Mouse (Mus musculus): ENCODE results near the gene Pgm3. TPM values are rescaled to one million over a fixed set of nuclear protein-coding genes. Genes with fewer than 3 reads are reported as not detected.

Gene Pgm3
- polyA plus RNA-seq, 1 experiment from 2014 or later, result 40.2 TPM

- WGBS, result 95% methylated on average over 4 of the region's 4 CpGs
Observed at GRCm38 (mm10) chr9:86554641-86555040, 17.0 kb downstream of the Pgm3 start.

GRCm38 (mm10) chr9:86553886-86554285 lies 17.8 kb downstream of the Pgm3 start:
- Histone ChIP-seq H3K4me2 (replicated peaks) (no peak overlapping the region), H3K27me3 (no peaks in the 10 kb centered on the region), H3K9me3 (no peaks in the 10 kb centered on the region), H3K27ac (no peak overlapping the region), H3K36me3 (peaks cover 76% of the 10 kb centered on the region), H3K9ac (replicated peaks) (no peak overlapping the region), H3K4me1 (replicated peaks) (no peaks in the 10 kb centered on the region), H3K4me3 (replicated peaks) (no peak overlapping the region)
- WGBS, result 94% methylated on average over 9 of the region's 9 CpGs
- no peak for ATAC-seq

More at GRCm38 (mm10) chr9:86554641-86555040, 17.0 kb downstream of the Pgm3 start:
- Histone ChIP-seq H3K4me3 (replicated peaks) (no peak overlapping the region), H3K9me3 (no peaks in the 10 kb centered on the region), H3K4me2 (replicated peaks) (no peak overlapping the region), H3K27me3 (no peaks in the 10 kb centered on the region), H3K27ac (no peak overlapping the region), H3K4me1 (replicated peaks) (no peaks in the 10 kb centered on the region), H3K9ac (replicated peaks) (no peak overlapping the region), H3K36me3 (peaks cover 78% of the 10 kb centered on the region)
- no peak for ATAC-seq

- peaks cover 67% of the 10 kb centered on the region for H3K36me3 ChIP-seq
- ATAC-seq, result no peak
- no peaks in the 10 kb centered on the region for H3K27me3 ChIP-seq
- no peaks in the 10 kb centered on the region for H3K4me1 ChIP-seq (replicated peaks)
- H3K9me3 ChIP-seq, result no peaks in the 10 kb centered on the region
- H3K27ac ChIP-seq, result no peak overlapping the region
- H3K9ac ChIP-seq (replicated peaks), result no peak overlapping the region
- no peak overlapping the region for H3K4me2 ChIP-seq (replicated peaks)
- WGBS, result 91% methylated on average over 3 of the region's 3 CpGs
- H3K4me3 ChIP-seq (replicated peaks), result no peak overlapping the region
Observed at GRCm38 (mm10) chr9:86550717-86551116, 20.9 kb downstream of the Pgm3 start.

DNA sequence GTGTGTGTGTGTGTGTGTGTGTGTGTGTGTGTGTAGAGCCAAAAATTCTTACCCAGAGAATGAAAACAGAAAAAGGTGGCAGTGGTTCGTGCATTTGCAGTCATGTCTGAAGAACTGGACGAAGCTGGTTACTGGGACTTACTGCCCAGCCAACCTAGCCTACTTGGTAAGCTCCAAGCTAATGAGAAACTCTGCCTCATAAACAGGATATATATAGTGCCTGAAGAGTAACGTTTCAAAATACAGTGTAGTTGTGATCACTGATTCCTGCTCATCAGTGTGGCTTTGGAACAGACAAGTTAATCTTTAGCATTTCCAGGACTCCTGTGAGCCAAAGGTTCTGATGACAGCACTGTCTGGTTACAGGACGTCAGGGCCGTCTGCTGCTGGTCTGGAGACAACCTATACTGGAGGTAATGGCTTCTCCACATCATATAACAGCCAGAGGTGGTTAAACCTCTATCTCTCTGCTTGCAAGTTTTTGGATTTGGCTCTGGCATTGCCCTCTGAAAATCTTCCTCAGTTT lies 21.9 kb downstream of the Pgm3 start:
- no peak overlapping the region for H3K27ac ChIP-seq
- no peak for ATAC-seq
- no peaks in the 10 kb centered on the region for H3K4me1 ChIP-seq (replicated peaks)
- no peak overlapping the region for H3K9ac ChIP-seq (replicated peaks)
- H3K4me3 ChIP-seq (replicated peaks), result no peak overlapping the region
- peaks cover 71% of the 10 kb centered on the region for H3K36me3 ChIP-seq
- no peaks in the 10 kb centered on the region for H3K9me3 ChIP-seq
- WGBS, result 90% methylated on average over 5 of the region's 5 CpGs
- H3K4me2 ChIP-seq (replicated peaks), result no peak overlapping the region
- no peaks in the 10 kb centered on the region for H3K27me3 ChIP-seq

DNA sequence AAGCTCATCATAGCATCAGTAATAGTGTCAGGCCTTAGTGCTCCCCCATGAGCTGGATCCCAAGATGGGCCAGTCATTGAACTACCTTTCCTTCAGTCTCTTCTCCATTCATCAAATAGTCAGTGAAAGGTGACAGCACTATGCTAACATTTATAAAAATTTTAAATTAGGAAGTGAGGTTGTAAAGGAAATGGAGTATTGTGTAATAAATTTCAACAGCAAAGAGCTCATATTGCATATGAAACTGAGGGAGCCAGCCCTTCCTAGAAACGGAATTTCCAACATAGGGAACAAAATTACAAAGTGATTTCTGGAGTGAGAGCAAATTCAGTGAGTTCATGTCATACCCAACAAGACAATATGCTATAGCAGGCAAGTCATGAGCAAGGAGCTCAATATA lies 27.1 kb downstream of the Pgm3 start:
- Histone ChIP-seq H3K4me3 (replicated peaks) (no peak overlapping the region), H3K27ac (no peak overlapping the region), H3K36me3 (peaks cover 73% of the 10 kb centered on the region), H3K27me3 (no peaks in the 10 kb centered on the region), H3K4me1 (replicated peaks) (no peaks in the 10 kb centered on the region), H3K9ac (replicated peaks) (no peak overlapping the region), H3K9me3 (no peaks in the 10 kb centered on the region), H3K4me2 (replicated peaks) (no peak overlapping the region)
- no peak for ATAC-seq
- 80% methylated on average over 1 of the region's 1 CpGs for WGBS

- H3K36me3 ChIP-seq, result peaks cover 64% of the 10 kb centered on the region
- 72% methylated on average over 3 of the region's 3 CpGs for WGBS
Observed at GRCm38 (mm10) chr9:86543451-86543850, 28.2 kb downstream of the Pgm3 start.

DNA sequence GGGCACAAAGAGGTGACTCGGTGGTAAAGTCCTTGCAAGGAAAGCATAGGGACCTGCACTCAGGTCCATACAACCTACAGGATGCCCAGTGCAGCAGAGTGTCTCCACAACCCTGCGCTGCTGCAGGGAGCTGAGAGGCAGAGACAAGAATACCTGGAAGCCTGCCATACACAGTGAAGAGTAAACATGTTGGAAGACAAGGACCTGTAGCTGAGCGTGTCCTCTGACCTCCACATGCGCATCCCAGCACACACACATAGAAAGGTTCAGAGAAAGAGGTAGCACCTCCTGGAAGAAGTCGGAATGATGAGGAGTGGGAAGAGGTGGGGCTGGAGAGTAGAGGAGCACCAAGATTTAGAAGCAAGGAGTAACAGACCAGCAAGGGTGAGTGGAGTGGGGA lies 37.6 kb downstream of the Pgm3 start:
- no peak overlapping the region for H3K9ac ChIP-seq (replicated peaks)
- peaks cover 44% of the 10 kb centered on the region for H3K36me3 ChIP-seq
- no peaks in the 10 kb centered on the region for H3K9me3 ChIP-seq
- H3K4me2 ChIP-seq (replicated peaks), result no peak overlapping the region
- no peaks in the 10 kb centered on the region for H3K27me3 ChIP-seq
- no peak for ATAC-seq
- no peak overlapping the region for H3K4me3 ChIP-seq (replicated peaks)
- H3K27ac ChIP-seq, result no peak overlapping the region
- H3K4me1 ChIP-seq (replicated peaks), result no peaks in the 10 kb centered on the region
- 94% methylated on average over 5 of the region's 5 CpGs for WGBS

More at GRCm38 (mm10) chr9:86543451-86543850, 28.2 kb downstream of the Pgm3 start:
- H3K27ac ChIP-seq, result no peak overlapping the region
- H3K4me1 ChIP-seq (replicated peaks), result no peaks in the 10 kb centered on the region
- no peak overlapping the region for H3K4me3 ChIP-seq (replicated peaks)
- no peak overlapping the region for H3K4me2 ChIP-seq (replicated peaks)
- H3K27me3 ChIP-seq, result no peaks in the 10 kb centered on the region
- H3K9ac ChIP-seq (replicated peaks), result no peak overlapping the region
- no peak for ATAC-seq
- no peaks in the 10 kb centered on the region for H3K9me3 ChIP-seq

GRCm38 (mm10) chr9:86525600-86525999 lies 46.0 kb downstream of the Pgm3 start:
- peaks cover 44% of the 10 kb centered on the region for H3K36me3 ChIP-seq
- no peak for ATAC-seq
- 70% methylated on average over 2 of the region's 2 CpGs for WGBS

DNA sequence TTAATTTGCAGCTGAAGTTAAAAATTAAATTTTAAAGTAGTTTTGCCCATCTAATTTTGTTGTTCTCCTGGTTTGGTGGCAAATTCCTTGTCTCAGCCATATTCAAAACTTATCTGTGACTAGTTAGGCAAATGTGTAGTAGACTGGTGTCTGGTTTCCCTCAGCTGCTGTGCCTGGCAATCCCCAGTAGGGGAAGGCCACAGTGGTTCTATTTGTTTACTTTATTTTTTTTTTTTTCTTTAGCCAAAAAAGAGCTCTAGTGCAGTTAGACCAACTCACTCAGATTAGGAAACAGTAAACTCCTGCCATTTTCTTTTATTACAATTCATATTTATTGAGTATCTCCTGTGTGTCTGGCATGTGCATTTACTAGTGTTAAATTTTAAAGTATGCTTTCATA lies 49.3 kb downstream of the Pgm3 start:
- H3K27ac ChIP-seq, result no peak overlapping the region
- no peaks in the 10 kb centered on the region for H3K4me1 ChIP-seq (replicated peaks)
- H3K4me3 ChIP-seq (replicated peaks), result no peak overlapping the region
- H3K9me3 ChIP-seq, result no peaks in the 10 kb centered on the region
- no peak for ATAC-seq
- peaks cover 47% of the 10 kb centered on the region for H3K36me3 ChIP-seq
- no peak overlapping the region for H3K4me2 ChIP-seq (replicated peaks)
- H3K9ac ChIP-seq (replicated peaks), result no peak overlapping the region
- H3K27me3 ChIP-seq, result no peaks in the 10 kb centered on the region

More at GRCm38 (mm10) chr9:86525600-86525999, 46.0 kb downstream of the Pgm3 start:
- no peak overlapping the region for H3K4me3 ChIP-seq (replicated peaks)
- H3K9ac ChIP-seq (replicated peaks), result no peak overlapping the region
- no peaks in the 10 kb centered on the region for H3K27me3 ChIP-seq
- H3K4me2 ChIP-seq (replicated peaks), result no peak overlapping the region
- no peak overlapping the region for H3K27ac ChIP-seq
- H3K4me1 ChIP-seq (replicated peaks), result no peaks in the 10 kb centered on the region
- no peaks in the 10 kb centered on the region for H3K9me3 ChIP-seq

- Histone ChIP-seq H3K27ac (no peak overlapping the region), H3K4me2 (replicated peaks) (no peak overlapping the region), H3K36me3 (peaks cover 45% of the 10 kb centered on the region), H3K4me3 (replicated peaks) (no peak overlapping the region), H3K9me3 (no peaks in the 10 kb centered on the region), H3K9ac (replicated peaks) (no peak overlapping the region), H3K4me1 (replicated peaks) (no peaks in the 10 kb centered on the region), H3K27me3 (no peaks in the 10 kb centered on the region)
- no peak for ATAC-seq
- whole genome bisulfite sequencing, result 98% methylated on average over 4 of the region's 4 CpGs
Observed at GRCm38 (mm10) chr9:86514798-86515197, 56.8 kb downstream of the Pgm3 start.

DNA sequence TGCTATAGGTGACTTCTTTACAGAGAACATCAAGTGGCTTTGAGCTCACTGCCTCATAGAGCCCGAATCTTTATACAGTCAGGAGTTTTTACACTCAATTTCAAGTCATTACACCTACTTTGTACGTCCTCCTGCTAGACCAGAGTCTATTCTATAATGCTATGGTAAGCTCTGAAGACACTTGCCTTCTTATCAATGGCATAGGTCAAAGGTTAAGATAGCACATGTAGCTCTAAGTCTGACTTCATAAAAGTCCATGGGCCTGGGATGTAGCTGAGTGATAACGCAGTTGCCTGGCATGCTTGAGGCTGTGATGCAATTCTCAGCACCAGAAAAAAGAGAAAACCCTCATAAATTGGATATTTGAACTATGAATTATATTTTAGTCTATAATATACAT lies 57.3 kb downstream of the Pgm3 start:
- no peak overlapping the region for H3K27ac ChIP-seq
- H3K36me3 ChIP-seq, result peaks cover 45% of the 10 kb centered on the region
- no peak for ATAC-seq
- WGBS, result 80% methylated on average over 3 of the region's 3 CpGs
- H3K9me3 ChIP-seq, result no peaks in the 10 kb centered on the region
- H3K27me3 ChIP-seq, result no peaks in the 10 kb centered on the region
- no peaks in the 10 kb centered on the region for H3K4me1 ChIP-seq (replicated peaks)
- no peak overlapping the region for H3K9ac ChIP-seq (replicated peaks)
- H3K4me3 ChIP-seq (replicated peaks), result no peak overlapping the region
- H3K4me2 ChIP-seq (replicated peaks), result no peak overlapping the region

DNA sequence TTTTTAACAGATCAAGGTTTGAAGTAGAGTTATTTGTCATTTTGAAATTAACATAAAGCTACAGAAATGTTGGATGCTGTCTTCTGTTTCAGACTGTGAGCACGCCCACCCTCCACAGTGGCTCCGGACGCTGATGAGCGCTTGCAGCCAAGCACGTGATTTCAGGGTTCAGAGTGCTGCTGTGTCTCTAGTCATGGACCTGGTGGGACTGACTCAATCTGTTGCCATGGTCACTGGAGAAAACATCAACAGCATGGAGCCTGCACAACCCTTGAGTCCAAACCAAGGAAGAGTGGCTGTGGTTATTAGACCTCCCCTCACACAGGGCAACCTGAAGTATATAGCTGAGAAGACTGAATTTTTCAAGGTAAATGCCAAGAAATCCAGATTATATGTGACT lies 57.9 kb downstream of the Pgm3 start:
- Histone ChIP-seq H3K27ac (no peak overlapping the region), H3K36me3 (peaks cover 43% of the 10 kb centered on the region), H3K9ac (replicated peaks) (no peak overlapping the region), H3K4me2 (replicated peaks) (no peak overlapping the region), H3K9me3 (no peaks in the 10 kb centered on the region), H3K4me1 (replicated peaks) (no peaks in the 10 kb centered on the region), H3K4me3 (replicated peaks) (no peak overlapping the region), H3K27me3 (no peaks in the 10 kb centered on the region)
- ATAC-seq, result no peak
- WGBS, result 74% methylated on average over 5 of the region's 5 CpGs

DNA sequence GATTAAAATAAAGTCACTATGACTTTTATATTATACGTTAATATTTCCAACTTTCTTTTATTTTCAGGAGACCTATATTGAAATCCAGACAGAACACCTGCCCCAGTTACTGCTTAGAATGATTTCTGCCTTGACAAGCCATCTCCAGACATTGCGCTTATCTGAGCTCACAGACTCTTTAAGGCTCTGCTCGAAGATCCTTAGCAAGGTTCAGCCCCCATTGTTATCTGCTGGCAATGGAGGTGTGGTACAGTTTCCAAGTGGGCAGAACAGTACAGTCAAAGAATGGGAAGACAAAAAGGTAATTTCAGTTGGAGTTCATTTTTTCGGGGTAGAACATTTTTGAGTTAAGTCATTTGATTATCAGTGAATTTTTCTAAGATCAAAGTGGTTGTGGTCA lies 64.2 kb downstream of the Pgm3 start:
- WGBS, result 85% methylated on average over 4 of the region's 4 CpGs
- H3K4me2 ChIP-seq (replicated peaks), result no peak overlapping the region
- no peak overlapping the region for H3K27ac ChIP-seq
- no peak overlapping the region for H3K9ac ChIP-seq (replicated peaks)
- H3K4me3 ChIP-seq (replicated peaks), result no peak overlapping the region
- no peaks in the 10 kb centered on the region for H3K4me1 ChIP-seq (replicated peaks)
- no peaks in the 10 kb centered on the region for H3K9me3 ChIP-seq
- ATAC-seq, result no peak
- peaks cover 22% of the 10 kb centered on the region for H3K36me3 ChIP-seq
- no peaks in the 10 kb centered on the region for H3K27me3 ChIP-seq
